Mouse (Mus musculus): ENCODE data around the gene Abhd6.
A peak's percentile ranks its signal among the peaks of the same experiment; 100 is the strongest.

The Abhd6 gene

DNA sequence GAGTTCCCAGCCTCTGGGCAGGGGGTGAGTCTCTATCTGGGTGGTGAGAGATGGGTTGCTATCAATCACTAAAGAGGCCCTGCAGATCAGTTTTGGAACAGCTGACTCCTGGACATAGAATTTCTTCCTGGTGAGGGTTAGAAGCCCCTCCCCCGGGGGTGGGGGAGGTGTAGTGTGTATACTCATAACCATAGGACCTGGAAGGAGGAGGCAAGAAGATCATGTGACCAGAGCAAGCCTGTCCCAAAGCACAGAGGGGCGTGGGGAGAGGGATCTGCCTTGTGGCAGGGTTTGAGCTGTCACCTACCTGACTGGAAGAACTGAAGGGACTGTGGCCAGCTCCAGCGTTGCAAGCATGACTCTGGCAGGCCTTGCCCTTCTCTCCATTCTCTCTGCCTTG lies 59.4 kb downstream of the Abhd6 start:
- no peak for DNase-seq (ENCODE audit: low spot score in 2 of 2)

DNA sequence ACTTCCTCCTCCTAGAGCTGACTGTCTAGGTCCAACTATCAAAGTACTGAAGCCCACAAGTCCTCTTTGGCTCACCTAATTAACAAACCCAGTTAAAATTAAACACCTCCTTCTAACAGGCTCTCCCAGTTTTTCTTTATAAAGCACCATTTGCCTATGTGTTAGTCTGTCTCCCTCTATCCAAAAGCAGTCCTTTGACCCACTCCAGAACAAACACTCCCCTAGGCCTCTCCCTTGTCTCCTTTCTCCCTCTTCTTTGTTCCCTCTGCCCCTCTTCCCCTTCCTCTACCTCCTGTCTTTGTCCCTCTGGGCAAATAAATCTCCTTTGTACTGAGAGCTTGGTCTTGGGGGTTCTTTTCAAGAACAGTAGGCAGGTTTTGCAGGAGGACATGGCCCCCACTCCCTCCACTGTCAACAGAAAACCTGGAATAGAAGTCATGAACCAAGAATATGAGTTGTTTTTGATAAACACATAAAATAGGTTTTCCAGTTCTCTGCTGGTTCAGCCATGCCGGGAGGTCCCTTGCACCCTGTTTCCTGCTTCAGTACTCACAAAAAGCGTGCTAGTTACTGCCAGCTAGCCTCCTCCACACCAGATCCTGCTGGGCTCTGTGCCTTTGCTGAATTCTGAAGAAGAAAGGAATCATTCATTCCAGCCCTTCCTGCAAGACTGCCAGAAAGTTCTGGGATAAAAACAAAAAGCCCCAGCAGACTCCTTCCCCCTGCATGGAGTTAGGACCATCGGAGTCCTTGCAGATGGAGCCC lies 60.0 kb downstream of the Abhd6 start:
- peak in 1 of 2 experiments; percentile 62 for DNase-seq (ENCODE audit: low spot score in 2 of 2)

DNA sequence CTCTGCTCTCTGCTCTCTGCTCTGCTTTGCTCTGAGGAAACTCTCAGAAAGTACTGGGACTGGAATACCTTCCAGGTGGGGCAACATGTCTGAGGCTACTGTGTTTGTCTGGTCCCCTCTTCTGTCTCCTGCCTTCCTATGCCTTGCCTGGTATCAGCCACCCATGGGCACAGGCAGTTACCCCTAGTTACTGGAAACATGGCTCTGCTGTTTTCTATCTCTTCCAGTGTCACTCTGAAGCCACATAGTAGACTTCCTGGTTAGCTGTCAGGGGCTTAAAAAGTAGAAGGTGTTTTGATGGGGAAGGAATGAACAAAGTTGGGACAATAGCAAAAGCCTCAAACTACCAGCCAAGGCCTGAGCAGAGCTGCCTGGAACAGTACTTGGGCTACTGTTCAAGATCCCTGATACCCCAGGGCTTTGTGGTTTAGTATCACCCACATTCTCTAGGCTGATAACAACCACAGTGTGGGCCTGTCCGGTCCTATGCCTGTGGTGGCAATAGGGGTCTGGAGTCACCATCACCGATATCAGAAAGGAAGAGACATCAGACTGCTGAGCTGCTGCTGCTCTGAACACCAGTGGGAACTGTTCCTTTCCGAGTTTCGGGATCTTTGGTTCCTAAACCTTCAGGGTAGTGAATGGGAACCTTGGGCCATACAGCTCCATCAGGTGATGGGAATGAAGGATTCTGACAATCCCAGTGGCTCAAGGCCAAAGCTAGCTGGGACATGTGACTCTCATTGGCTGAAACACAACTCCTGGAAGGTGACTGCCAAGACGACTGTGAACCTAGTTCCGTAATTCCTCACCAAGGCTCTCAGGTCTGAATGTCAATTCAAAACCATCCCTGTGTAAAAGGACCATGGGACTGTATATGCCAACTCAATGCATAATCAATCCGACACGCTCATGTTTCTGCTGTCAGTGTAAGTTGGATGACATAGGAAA lies 61.4 kb downstream of the Abhd6 start:
- DNase-seq (ENCODE audit: low spot score in 2 of 2) = no peak

DNA sequence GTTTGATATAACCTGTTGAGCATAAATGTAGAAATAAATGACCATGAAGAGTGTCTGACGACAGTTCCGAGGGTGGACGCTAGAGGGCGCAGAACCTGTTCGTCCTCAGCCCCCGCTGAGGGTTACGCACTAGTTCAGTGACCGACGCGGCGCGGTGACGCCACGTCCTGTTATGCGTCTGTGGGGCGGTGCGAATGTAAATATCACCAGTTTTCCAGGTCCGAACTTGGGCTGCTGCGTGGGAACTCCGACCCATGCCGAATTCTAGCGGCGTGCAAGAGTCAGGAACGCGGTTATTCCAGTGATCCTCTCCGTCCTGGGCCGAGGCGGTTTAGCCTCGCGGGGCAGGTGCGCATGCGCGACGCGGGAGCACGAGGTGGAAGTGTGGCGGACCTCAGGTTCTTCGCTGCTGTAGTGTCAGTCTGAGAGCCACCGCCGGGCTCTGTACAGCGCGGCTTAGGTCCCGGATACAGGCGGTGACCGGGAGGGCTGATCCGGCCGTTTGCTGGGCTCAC lies 77.5 kb downstream of the Abhd6 start, which contains the start of gene Rpp14:
TSS of gene Rpp14 (plus strand) at position 203 of the 515 bp plus-strand sequence.
- DNase-seq (ENCODE audit: low spot score in 2 of 2) = peak; percentile 88 to 97

DNA sequence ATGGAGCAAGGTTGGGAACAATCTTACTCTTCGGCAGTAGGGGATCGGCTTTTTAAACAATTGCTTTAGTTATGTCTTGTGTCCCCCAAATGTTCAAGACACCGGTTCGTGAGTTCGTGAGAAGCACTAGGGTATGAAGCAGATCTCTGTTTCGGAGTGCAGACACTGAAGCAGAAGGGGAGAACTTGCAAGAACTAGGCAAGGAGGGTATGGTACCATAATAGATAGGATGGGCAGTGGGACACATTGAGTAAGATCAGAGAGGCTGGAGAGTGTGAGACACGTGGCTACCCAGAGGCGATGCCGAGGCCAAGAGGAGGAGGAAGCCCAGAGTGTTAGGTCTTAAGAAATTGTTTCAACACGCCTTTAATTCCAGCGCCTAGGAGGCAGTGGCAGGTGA lies 78.0 kb downstream of the Abhd6 start:
- no peak for DNase-seq (ENCODE audit: low spot score in 2 of 2)

DNA sequence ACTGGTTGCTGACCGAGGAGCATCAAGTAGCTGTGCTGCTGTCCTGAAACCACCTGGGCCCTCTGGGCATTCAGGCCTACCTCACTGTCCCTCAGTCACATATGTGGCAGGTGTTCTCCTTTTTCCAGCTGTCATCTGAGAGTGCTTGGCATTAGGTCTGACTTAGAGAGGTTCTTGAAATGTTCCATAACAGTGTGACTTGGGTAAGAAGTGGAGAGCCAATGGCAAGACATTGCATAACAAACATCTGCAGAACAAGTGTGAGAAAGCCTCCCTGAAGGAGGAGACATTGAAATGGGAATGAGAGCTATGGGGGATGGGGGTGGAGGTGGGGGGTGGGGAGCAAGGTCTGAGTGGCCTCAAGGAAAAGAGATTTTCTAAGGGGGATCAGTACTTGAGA lies 80.2 kb downstream of the Abhd6 start:
- no peak for DNase-seq (ENCODE audit: low spot score in 2 of 2)

DNA sequence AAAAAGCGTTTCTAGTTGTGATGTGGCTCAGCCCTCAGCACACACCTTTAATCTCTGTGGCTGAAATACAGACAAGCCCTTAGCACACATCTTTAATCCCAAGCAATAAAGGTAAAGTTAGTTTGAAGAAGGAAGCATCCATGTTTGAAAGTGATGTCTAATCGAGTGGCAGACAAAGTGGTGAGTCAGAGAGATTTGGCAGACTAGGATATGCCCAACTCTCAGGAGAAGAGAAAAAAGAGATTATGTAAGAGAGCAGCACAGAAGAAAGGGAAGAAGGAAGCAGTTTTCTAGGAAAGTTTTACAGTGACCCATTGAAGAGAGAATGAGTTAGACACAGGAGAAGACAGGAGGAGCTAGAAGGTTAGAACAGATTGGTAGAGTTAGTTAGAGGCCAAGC lies 86.3 kb downstream of the Abhd6 start:
- no peak for DNase-seq (ENCODE audit: low spot score in 2 of 2)

DNA sequence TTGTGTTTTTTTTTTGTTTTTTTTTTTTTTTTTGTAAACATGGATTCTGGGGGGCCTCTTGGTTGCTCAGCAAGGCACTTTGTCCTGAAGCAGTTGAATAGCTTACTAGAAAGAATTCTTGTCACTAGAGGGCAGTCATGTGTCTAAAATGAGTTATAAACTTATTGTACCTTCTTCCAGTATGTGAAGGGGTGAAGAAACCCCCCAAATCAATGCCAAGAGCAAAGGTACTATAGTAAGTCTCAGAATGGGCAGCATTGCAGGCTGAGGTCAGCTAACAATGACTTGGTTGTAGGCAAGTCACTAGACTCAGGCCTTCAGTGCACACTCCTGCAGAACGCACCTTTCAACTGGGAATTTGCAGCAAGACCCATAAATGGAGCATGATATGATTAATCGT lies 89.9 kb downstream of the Abhd6 start:
- no peak for DNase-seq (ENCODE audit: low spot score in 2 of 2)

DNA sequence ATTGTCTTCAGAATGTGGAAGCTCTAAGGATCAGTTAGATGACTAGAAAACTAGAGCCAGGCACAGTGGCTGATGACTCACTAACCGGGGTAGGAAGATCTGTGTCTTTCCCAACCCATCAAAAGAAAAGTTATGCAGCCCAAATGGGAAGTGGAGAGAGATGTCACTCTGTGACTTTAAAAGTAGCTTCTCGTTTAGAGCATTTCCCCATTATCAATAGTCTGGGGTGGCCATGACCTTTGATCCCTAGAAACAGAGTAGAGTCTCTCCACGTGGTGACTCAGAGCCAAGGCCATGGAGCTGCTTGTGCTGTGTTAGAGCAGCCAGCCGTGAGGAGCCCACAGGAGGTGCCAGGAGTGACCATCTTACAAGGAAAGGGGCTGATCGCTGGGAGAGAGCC lies 90.7 kb downstream of the Abhd6 start:
- DNase-seq (ENCODE audit: low spot score in 2 of 2) = no peak

DNA sequence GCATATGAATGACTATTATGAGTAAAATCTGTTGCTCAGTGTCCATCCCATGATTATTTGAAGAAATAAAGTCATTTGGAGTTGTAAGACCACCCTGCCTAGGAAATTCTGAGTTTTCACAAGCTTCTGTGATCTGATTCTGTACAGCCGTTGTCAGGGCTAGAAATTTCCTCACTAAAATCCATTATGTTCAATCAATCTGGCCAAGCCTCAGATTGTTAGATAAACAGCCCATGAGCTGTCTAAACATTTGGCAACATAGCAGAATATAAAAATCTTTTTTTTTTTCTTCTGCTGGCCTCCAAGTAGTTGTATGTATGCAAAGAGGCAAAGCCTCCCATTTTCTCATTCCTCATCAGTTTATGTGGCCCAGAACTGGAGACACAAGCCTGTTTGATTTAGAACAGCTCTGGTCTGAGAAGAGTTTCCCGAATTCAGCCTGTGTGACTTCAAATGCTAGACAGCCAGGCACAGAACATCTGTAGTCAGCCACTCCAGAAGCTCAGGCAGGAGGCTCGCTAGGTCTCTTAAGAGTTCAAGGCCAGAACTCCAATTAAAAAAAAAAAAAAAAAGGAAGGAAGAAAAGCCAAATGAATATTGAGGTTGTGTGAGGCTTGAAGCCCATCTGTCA lies 92.3 kb downstream of the Abhd6 start:
- no peak for DNase-seq (ENCODE audit: low spot score in 2 of 2)

DNA sequence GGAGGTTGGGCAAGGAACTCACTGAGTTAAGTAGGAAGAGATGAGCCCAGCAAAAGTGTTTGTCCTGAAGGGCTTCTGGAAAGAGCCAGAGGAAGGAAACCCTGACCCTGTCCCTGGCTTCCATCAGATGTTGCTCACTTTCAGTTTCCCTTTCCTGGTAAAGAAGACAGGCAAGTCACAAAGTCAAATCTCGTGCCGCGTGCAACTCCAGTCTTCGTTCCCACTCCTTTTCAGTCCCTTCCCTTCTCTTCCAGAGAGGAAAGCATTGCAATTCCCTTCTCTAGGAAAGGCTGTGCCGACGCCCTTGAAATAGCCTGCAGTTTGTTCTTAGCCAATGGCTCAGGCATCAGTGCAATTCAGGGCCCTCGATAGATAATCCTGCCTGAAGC lies 92.9 kb downstream of the Abhd6 start:
- no peak for DNase-seq (ENCODE audit: low spot score in 2 of 2)

DNA sequence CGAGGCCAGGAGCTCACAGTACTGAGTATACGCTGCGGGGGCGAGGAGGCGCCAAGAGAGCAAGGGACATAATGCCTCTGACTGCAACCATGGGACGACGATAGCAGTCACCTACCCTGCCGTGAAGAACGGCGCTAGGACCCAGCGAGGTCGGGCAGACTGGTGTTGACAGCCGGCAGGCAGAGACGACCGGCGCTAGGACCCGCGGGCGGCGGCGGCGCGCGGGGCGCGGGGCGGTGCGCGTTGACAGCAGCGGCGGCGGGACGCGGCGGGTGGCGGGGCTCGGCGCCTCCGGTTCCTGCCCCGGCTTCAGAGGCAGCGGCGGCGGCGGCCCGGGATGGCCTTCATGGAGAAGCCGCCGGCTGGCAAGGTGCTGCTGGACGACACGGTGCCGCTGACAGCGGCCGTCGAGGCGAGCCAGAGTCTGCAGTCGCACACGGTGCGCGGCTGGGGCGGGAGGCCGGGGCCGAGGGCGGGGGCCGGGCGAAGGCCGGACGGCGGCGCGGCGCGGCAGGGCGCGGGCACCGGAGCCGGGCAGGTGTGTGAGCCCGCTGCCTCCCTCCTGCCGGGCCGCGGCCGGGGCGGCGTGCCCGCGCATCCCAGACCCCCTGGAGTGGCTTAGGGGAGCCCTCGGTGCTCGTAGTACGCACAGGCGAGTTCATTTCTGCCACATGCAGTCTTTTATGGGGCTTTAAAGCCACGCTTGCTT lies 95.4 kb downstream of the Abhd6 start, which contains the start of gene Pxk:
TSS of gene Pxk (plus strand) at position 234 of the 709 bp plus-strand sequence.
- peak; percentile 52 to 90 for DNase-seq (ENCODE audit: low spot score in 2 of 2)

DNA sequence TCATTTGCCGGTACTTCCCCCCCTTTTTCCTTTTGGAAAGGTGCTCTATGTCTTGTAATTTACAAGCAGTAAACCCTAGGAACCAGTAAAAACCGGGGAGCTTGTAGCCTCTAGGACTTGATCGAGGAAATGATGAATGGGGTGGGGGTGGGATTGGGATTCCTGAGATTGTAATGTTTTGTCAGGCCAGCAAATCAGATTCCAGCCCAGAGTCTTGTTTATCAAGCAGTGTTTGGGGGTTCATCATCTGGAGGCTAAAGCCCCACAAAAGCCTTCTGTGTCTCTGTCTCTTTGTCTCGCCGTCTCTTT lies 95.9 kb downstream of the Abhd6 start:
- no peak for DNase-seq (ENCODE audit: low spot score in 2 of 2)

DNA sequence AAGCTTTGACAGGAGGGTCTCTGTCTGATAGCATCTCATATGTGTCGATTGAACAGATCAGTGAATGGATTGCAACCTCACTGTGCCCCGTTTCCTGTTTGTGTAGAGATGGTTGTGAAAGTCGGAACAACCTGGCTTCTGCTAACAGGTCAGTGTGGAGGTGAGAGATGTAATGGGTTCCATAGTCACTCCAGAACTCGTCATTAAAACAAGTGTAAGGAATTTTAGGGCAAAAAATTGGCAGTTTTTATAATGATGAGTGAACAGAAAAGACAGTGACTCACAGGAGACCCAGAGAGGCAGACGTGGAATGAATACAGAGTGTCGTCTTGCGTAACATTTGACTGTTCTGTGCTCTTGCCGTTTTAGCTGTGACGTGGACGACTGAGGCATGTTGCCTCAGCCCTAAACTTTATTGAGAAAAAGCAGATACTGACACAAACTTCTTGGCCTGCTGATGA lies 96.9 kb downstream of the Abhd6 start:
- peak in 1 of 2 experiments; percentile 28 for DNase-seq (ENCODE audit: low spot score in 2 of 2)

DNA sequence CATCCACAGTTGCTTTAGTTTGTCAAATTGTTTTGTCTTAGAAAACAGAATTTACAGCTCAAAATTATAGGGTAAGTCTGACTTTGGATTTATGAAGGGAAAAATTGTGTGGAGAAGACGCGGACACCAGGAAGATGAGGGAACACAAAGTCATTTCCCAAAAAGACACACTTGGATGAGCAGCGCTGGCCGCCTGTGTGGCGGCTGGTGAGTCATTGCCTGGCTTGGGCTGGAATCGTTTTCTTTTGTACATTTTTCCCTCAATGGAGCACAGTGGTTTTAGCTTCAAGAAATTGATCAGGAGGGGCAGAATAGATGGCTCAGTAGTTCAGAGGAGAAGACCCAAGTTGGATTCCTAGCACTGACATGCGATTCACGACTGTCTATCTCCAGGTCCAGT lies 99.2 kb downstream of the Abhd6 start:
- no peak for DNase-seq (ENCODE audit: low spot score in 2 of 2)

DNA sequence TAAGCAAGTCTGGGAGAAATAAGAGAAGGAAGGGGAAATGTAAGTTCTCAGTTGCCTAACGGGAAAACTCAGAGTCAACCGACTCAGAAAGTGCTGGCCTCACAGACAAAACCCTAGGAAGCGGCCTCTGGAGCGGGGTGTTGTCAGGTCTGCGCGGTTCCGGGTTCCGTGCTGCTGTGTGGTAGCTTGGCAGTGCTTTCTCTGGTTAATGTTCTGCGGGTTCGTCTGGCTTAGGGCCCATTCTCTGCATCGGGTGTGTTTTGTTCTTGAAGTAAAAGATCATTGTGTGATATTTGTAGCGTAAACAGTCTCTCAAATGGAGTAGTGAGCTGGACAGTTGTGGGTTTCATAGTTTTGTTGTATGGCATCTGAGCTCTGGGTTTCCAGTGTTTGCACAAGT lies 100.0 kb downstream of the Abhd6 start:
- DNase-seq (ENCODE audit: low spot score in 2 of 2) = no peak
